Mouse (Mus musculus): ENCODE measurements at regions not wholly inside any gene's neighbourhood (a gene's known extent, or its start where the extent isn't known, plus 50 kb on each side); places are given as distances from the start of the nearest gene placed in this dataset.
"Not testable (repeated sequence)": the region's sequence is repeated elsewhere in the genome, so short reads cannot be mapped to it uniquely, and the experiment has no call there.

DNA sequence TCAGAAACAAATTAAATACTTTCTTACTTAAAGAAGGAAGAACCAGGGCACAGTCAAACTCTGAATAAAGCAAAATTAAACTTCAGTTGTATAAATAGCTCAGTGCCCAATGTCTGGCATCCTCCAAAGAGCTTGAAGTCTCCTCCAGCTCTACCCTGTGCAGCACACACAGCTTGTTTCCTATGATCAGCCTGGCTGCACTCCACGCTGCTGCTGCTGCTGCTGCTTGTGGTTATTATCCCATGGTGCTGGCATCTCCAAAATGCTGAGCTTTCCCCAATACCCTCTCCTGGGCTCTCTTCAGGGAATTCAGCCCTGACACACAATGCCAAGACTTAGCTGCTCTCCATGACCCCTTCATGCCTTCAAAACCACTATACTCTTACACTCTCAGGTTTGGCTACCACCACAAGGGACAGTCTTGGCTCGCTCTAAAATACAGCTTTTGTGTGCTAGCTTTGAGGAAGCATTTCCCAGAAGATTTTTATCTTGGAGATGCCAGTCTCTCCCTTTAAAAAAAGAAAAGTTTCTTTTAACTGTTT is 121.0 kb downstream of the Rab10 start:
- H3K4me1 ChIP-seq; H3K27me3 ChIP-seq (ENCODE audit: insufficient read depth, poor library complexity, severe bottlenecking); H3K4me3 ChIP-seq; H3K9me3 ChIP-seq; H3K36me3 ChIP-seq; DNase-seq (ENCODE audit: low spot score); H3K27ac ChIP-seq: not testable (repeated sequence)
- WGBS, result 71% methylated on average over 2 of the region's 2 CpGs

DNA sequence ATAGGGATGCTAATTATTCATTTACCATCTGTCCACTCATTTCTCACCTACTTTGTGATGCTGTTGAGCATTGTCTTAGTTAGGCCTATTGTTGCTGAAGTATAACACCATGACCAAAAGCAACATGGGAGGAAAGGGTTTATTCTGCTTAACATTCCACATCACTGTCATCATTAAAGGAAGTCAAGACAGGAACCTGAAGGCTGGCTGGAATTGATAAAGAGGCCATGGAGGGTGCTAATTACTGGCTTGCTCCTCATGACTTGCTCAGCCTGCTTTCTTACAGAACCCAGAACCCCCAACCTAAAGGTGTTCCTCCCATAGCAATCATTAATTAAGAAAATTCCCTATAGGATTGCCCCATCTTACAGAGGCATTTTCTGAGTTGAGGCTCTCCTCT is 121.6 kb downstream of the Rab10 start:
- Histone ChIP-seq H3K4me3 (no peak overlapping the region), H3K4me1 (no peaks in the 10 kb centered on the region), H3K9me3 (no peaks in the 10 kb centered on the region), H3K27me3 (ENCODE audit: insufficient read depth, poor library complexity, severe bottlenecking) (no peaks in the 10 kb centered on the region), H3K27ac (no peak overlapping the region), H3K36me3 (no peaks in the 10 kb centered on the region)
- no peak for DNase-seq (ENCODE audit: low spot score)

DNA sequence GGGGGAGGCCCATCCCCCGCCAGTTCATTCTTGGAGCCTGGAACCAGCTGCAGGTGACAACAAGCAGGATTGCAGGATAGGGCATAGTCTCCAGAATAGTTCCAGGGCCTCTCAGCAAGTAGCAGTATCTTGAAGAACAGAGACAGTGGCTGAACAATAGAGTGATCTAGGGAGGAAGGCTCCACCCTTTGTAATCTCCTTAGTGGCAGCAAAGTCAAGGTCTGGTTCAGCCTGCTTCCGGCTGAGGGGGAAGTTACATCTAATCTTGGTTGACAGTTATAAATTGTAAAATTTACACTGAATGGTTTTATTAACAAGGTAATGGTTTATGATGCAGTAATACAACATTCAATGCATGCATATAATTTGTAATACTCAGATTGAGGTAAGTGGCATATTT is 136.4 kb downstream of the Rab10 start:
- Histone ChIP-seq H3K36me3 (no peaks in the 10 kb centered on the region), H3K9me3 (no peaks in the 10 kb centered on the region), H3K27me3 (ENCODE audit: insufficient read depth, poor library complexity, severe bottlenecking) (no peaks in the 10 kb centered on the region), H3K27ac (no peak overlapping the region), H3K4me3 (no peak overlapping the region), H3K4me1 (no peaks in the 10 kb centered on the region)
- WGBS, result 64% methylated on average over 2 of the region's 2 CpGs
- DNase-seq (ENCODE audit: low spot score), result no peak

DNA sequence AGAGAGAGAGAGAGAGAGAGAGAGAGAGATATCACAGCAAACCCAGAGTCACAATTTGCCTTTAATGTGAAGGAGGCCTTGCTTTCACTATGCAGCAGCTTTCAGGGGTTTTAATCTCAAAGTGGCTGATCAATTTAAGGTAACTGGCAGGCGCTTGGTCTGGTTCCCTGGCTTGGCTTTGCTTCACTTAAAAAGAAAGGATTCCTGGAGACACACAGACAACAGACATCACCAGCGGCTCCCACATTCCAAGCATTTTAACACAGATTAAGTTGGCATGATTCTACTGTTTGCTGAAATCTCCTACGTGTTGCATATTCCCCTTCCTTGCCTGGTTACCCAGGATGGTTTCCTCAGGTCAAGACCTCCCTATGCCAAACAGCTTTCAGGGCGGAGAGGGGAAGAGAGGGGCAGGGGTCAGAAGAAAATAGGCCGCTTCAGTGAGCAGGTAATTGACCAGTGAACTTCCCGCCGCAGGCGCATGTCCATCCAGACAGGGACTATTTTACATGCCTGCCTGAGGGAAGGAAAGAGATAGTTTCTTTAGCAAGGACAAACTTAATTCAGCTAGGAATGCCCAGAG is 140.0 kb downstream of the Rab10 start:
- not testable (repeated sequence) for DNase-seq (ENCODE audit: low spot score); H3K36me3 ChIP-seq; H3K27me3 ChIP-seq (ENCODE audit: insufficient read depth, poor library complexity, severe bottlenecking); H3K9me3 ChIP-seq; H3K4me1 ChIP-seq; H3K27ac ChIP-seq; H3K4me3 ChIP-seq
- 50% methylated on average over 8 of the region's 8 CpGs for WGBS

DNA sequence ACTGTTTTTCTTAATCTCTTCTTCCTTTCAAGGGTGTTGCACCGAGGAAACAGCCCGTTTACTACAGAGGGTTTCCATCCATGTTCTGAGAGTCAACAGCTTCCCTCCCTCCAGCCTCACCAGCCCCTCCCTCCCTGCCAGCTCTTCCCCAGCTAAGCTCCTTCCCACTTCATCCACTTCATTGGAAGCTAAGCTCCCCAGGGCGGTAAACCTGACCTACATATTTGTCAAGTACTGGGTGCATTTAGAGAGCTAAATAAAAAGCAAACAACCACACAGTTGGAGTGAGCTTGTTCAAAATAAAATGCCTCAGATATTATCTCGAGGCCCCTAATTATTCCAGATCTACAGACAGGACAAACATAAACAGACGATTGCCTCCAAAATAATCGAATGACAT is 148.1 kb downstream of the Rab10 start:
- H3K4me3 ChIP-seq; H3K27me3 ChIP-seq (ENCODE audit: insufficient read depth, poor library complexity, severe bottlenecking); H3K9me3 ChIP-seq; H3K4me1 ChIP-seq; H3K27ac ChIP-seq; DNase-seq (ENCODE audit: low spot score); H3K36me3 ChIP-seq: not testable (repeated sequence)
- WGBS, result 75% methylated on average over 6 of the region's 6 CpGs

DNA sequence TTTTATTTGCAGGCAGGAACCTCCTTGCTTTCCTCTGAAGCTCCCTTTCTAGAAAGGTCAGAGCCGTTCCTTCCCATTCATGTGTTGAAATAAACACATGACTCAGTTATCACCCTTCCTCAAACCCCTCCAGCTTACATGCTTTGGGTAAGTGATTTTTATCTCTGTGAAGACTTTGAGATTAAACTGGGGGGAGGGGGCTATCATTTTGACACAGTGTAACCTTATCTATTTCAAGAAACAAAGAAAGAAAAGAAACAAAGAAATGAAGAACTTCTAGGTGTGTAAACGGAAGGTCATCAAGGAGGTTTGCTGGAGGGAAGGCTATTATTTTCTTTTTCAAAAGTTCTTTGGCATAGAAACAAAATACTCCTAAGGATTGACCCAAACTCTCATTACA is 151.0 kb downstream of the Rab10 start:
- H3K27ac ChIP-seq; H3K4me3 ChIP-seq; H3K27me3 ChIP-seq (ENCODE audit: insufficient read depth, poor library complexity, severe bottlenecking); H3K36me3 ChIP-seq; H3K9me3 ChIP-seq; DNase-seq (ENCODE audit: low spot score); H3K4me1 ChIP-seq: not testable (repeated sequence)
- 46% methylated on average over 2 of the region's 2 CpGs for WGBS

DNA sequence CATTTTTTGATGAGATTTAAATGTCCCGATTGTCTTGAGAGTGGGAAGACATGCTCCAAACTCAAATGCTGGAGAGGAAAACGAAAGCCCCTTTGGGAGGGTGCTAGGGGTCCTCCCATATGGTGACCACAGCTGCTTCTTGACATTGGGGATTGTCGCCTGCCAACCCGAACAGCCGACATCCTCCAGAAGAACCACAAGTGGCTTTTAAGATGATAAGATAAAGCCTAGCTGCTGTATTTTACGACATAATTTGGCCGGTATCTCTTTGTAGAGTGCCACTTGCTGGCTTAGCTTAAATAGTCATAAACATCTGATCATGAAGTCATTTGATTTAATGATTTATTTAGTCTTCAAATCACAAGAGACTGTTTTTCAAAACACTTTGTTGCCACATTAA is 156.1 kb downstream of the Rab10 start:
- not testable (repeated sequence) for H3K9me3 ChIP-seq; H3K36me3 ChIP-seq; H3K4me1 ChIP-seq; H3K27me3 ChIP-seq (ENCODE audit: insufficient read depth, poor library complexity, severe bottlenecking); H3K4me3 ChIP-seq; H3K27ac ChIP-seq; DNase-seq (ENCODE audit: low spot score)
- 50% methylated on average over 7 of the region's 7 CpGs for WGBS

DNA sequence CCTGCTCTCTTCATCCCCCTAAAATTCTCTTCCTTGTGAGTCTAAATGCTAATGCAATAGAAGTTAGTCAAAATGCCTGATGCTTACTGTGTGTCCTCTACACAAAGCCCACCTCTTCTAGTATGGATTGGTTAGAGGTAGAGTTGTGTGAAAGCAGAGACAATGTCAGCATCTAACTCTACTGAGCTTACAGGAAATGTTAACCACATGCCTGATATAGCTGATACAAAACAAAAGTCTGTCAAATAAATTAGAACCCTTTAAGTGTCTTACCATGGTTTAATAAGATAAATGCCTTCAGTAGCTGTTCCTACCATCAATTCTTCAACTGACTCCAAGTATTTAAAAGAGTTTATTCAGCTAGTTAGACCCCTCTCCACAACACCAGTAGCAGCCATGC is 177.2 kb downstream of the Rab10 start:
- not testable (repeated sequence) for H3K4me3 ChIP-seq; H3K36me3 ChIP-seq; H3K4me1 ChIP-seq; H3K27ac ChIP-seq; H3K27me3 ChIP-seq (ENCODE audit: insufficient read depth, poor library complexity, severe bottlenecking); H3K9me3 ChIP-seq; DNase-seq (ENCODE audit: low spot score)

DNA sequence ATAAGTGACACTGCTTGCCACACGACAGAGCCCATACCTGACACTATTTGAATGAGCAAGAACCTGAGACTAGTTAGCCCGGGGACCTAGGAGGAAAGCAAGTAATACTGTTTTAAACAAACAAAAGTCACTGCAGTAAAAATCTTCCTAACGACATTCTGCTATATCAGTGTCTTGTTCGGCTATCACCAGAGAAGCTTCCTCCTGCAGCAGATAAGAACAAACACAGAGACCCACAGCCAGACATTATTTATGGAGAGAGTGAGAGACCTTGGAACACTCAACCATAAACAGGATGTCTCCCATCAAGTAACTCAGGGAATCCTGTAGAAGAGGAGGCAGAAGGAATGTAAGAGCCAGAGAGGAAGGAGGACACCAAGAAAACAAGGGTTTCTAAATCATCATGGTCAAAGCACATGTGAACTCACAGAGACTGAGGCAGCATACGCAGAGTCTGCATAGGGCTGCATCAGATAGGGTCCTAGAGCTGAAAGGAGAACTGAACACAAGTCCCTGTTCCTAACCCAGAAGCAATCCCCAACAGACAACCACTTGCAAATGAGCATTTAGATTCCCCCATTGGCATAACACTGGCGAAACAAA is 178.5 kb downstream of the Rab10 start:
- 70% methylated on average over 6 of the region's 6 CpGs for WGBS

DNA sequence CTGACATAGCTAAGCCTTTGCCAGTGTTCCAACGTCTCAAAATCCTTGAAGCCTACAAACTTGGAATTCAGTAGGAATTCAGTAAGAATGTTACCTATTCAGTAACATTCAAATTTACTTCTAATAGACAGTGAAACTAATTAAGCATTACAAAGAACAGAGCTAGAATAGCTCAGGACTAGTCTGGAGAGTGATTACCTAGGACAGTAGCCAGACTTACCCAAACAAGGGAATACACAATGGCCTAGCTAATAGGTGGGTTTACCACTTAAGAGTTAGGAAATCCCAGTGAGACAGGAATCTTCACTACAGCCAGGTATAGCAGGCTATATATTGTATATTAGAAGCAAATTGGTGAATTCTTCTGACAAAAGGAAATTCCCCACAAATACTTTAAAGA is 182.4 kb downstream of the Rab10 start:
- WGBS, result 66% methylated on average over 1 of the region's 1 CpGs
- not testable (repeated sequence) for H3K4me1 ChIP-seq; H3K27ac ChIP-seq; H3K4me3 ChIP-seq; H3K9me3 ChIP-seq; H3K27me3 ChIP-seq (ENCODE audit: insufficient read depth, poor library complexity, severe bottlenecking); DNase-seq (ENCODE audit: low spot score); H3K36me3 ChIP-seq

More for the DNA sequence above, 178.5 kb downstream of the Rab10 start:
- not testable (repeated sequence) for H3K4me1 ChIP-seq; DNase-seq (ENCODE audit: low spot score); H3K9me3 ChIP-seq; H3K27me3 ChIP-seq (ENCODE audit: insufficient read depth, poor library complexity, severe bottlenecking); H3K4me3 ChIP-seq; H3K27ac ChIP-seq; H3K36me3 ChIP-seq

DNA sequence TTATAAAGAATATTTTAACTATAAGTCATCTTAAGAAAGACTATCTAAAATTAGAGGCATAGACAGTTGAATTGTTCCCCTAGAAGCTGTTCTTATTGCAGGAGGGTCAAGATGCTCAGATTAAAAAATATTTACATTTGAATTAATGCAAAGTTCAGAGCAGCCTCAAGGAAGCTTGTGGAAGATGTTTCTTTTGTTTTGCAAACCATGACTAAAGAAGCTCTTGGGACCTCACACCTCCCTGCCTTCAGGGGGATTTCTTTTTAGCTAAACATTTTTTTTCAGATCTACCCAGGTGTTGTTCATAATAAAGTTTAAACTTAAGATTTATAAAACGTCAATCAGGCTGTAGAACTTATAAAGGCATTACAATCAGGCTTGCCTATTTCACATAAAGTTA is 185.7 kb downstream of the Rab10 start:
- no peaks in the 10 kb centered on the region for H3K4me1 ChIP-seq
- no peak overlapping the region for H3K27ac ChIP-seq
- H3K9me3 ChIP-seq, result no peaks in the 10 kb centered on the region
- no peaks in the 10 kb centered on the region for H3K36me3 ChIP-seq
- WGBS, result 50% methylated on average over 1 of the region's 1 CpGs
- DNase-seq (ENCODE audit: low spot score), result no peak
- no peaks in the 10 kb centered on the region for H3K27me3 ChIP-seq (ENCODE audit: insufficient read depth, poor library complexity, severe bottlenecking)
- H3K4me3 ChIP-seq, result no peak overlapping the region

DNA sequence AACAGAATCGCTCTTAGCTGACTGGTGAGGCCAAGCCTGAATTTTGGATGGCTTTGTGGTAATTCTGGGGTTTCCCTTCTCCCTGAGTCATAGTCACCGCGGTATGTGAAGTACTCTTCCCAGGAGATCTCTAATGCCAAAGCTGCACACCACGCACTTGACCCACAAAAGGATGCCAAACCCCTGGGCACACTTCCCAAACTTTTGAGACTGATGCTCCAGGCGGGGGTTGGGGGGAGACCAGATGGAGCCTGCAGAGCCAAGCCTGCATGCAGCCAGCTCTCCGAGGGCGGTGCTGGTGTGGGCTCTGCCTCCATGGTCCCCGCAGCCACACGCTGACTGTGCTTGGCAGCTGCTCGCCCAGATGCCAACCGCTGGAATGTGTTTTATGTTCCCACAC is 199.2 kb downstream of the Rab10 start:
- not testable (repeated sequence) for DNase-seq (ENCODE audit: low spot score); H3K36me3 ChIP-seq; H3K9me3 ChIP-seq; H3K27ac ChIP-seq; H3K4me3 ChIP-seq; H3K27me3 ChIP-seq (ENCODE audit: insufficient read depth, poor library complexity, severe bottlenecking); H3K4me1 ChIP-seq
- 64% methylated on average over 11 of the region's 11 CpGs for WGBS

DNA sequence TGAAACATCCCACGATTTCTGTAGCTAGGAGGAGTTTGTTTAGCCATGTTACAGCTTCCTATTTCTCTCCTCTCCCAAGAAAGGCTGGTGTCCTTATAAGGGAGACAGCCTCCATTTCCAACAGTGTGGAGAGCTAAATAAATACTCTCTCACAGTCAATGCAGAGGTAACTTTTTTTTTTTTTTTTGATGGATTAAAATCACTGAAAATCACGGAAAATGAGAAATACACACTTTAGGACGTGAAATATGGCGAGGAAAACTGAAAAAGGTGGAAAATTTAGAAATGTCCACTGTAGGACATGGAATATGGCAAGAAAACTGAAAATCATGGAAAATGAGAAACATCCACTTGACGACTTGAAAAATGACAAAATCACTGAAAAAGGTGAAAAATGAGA is 200.1 kb downstream of the Rab10 start:
- not testable (repeated sequence) for H3K4me1 ChIP-seq; H3K36me3 ChIP-seq; DNase-seq (ENCODE audit: low spot score); H3K4me3 ChIP-seq; H3K27ac ChIP-seq; H3K9me3 ChIP-seq; H3K27me3 ChIP-seq (ENCODE audit: insufficient read depth, poor library complexity, severe bottlenecking)
- 73% methylated on average over 5 of the region's 5 CpGs for WGBS

DNA sequence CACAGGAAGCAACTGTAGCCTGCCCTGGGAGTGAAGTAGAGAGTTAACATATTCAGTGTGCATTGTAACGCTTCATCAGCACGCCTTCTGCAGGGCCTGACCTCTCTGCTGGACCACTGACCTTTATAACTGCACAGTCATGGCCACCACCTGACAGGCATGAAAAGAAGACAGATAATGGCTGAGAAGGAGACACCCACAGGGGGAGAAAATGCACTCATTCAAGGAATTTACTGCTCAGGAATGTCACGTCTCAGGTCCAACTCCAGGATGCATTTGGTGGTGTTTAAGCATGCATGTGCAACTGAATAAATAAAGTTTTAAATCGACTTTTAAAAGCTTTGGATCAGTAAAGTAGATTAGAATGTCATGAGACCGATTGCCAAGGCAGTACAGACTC is 207.8 kb downstream of the Rab10 start:
- H3K9me3 ChIP-seq; DNase-seq (ENCODE audit: low spot score); H3K4me3 ChIP-seq; H3K27ac ChIP-seq; H3K27me3 ChIP-seq (ENCODE audit: insufficient read depth, poor library complexity, severe bottlenecking); H3K36me3 ChIP-seq; H3K4me1 ChIP-seq: not testable (repeated sequence)
- 66% methylated on average over 5 of the region's 5 CpGs for WGBS

Measured in heart, embryonic 10.5 days (tissue).